Mouse (Mus musculus) MEL (cell line): Measurements from ENCODE around the gene Tbl1x. TPM values are rescaled to one million over a fixed set of nuclear protein-coding genes. Genes with fewer than 3 reads are reported as not detected.

Experiments used
- DNase-seq: peaks from one replicate; pipeline ENCODE4 v3.0.0; 2011; ENCODE audit warnings: low read depth, low spot score
- H3K27ac ChIP-seq: 2 replicates; pipeline ENCODE4 v1.5.1; 2012; ENCODE audit warnings: low read depth, mild to moderate bottlenecking, control low read depth, low read length, moderate library complexity; ENCODE audit not compliant: control insufficient read depth
- H3K27me3 ChIP-seq, 2 experiments: fragments of 150-350 bp in 1 of 2; sonication (generic) in 1 of 2; 2 replicates each; pipeline ENCODE4 v1.6.1; 2012; ENCODE audit warnings: low read length in 2 of 2, mild to moderate bottlenecking in 2 of 2, improper control_type of control experiment in 1 of 2, moderate library complexity in 1 of 2; ENCODE audit not compliant: insufficient read depth in 2 of 2, control insufficient read depth in 1 of 2
- H3K36me3 ChIP-seq, 2 experiments: 2 replicates each; pipeline ENCODE4 v1.6.1; 2012 to 2014; ENCODE audit warnings: low read length in 2 of 2, improper control_type of control experiment in 1 of 2, inconsistent platforms in 1 of 2, mild to moderate bottlenecking in 1 of 2; ENCODE audit not compliant: insufficient read depth in 2 of 2, control insufficient read depth in 1 of 2
- H3K4me1 ChIP-seq, 2 experiments: fragments of 150-350 bp in 1 of 2; sonication (generic) in 1 of 2; 2 replicates each; pipeline ENCODE4 v1.6.1; 2012; ENCODE audit warnings: low read length in 2 of 2, improper control_type of control experiment in 1 of 2, mild to moderate bottlenecking in 1 of 2; ENCODE audit not compliant: insufficient read depth in 2 of 2, control insufficient read depth in 1 of 2
- H3K4me3 ChIP-seq, 2 experiments: fragments of 150-350 bp in 1 of 2; sonication (generic) in 1 of 2; 2 replicates each; pipeline ENCODE4 v1.5.1; 2012; ENCODE audit warnings: low read depth in 2 of 2, low read length in 2 of 2, mild to moderate bottlenecking in 2 of 2, moderate library complexity in 2 of 2, control low read depth in 1 of 2, improper control_type of control experiment in 1 of 2; ENCODE audit not compliant: control insufficient read depth in 1 of 2, insufficient read depth in 1 of 2
- H3K79me2 ChIP-seq: 2 replicates; pipeline ENCODE4 v1.6.1; 2012; ENCODE audit warnings: mild to moderate bottlenecking, low read length, moderate library complexity; ENCODE audit not compliant: control insufficient read depth, poor library complexity, insufficient read depth
- H3K9ac ChIP-seq: 2 replicates; pipeline ENCODE4 v1.6.1; 2012; ENCODE audit warnings: low read depth, mild to moderate bottlenecking, control low read depth, low read length, moderate library complexity; ENCODE audit not compliant: control insufficient read depth, poor library complexity, severe bottlenecking
- H3K9me3 ChIP-seq: fragments of 150-350 bp; sonication (generic); replicated peaks from 2 replicates; pipeline ENCODE4 v1.6.1; 2012; ENCODE audit warnings: mild to moderate bottlenecking, low read length, improper control_type of control experiment, moderate library complexity; ENCODE audit not compliant: insufficient read depth
- BHLHE40 ChIP-seq: IDR thresholded peaks from 2 replicates; pipeline ENCODE4 v1.6.1; 2012; ENCODE audit warnings: low read depth, mild to moderate bottlenecking, inconsistent platforms, low read length, improper control_type of control experiment, borderline replicate concordance
- CHD1 ChIP-seq: IDR thresholded peaks from 2 replicates; pipeline ENCODE4 v1.6.1; 2012; ENCODE audit warnings: low read depth, mild to moderate bottlenecking, inconsistent platforms, low read length, improper control_type of control experiment
- CHD2 ChIP-seq: IDR thresholded peaks from 2 replicates; pipeline ENCODE4 v1.6.1; 2011; ENCODE audit warnings: low read length, improper control_type of control experiment
- CTCF ChIP-seq, 3 experiments: IDR thresholded peaks in 2 of 3; conservative IDR thresholded peaks in 1 of 3; 2 replicates each; pipeline ENCODE4 v1.5.1; 2011 to 2012; ENCODE audit warnings: low read length in 3 of 3, low read depth in 2 of 3, mild to moderate bottlenecking in 2 of 3, improper control_type of control experiment in 1 of 3, inconsistent platforms in 1 of 3, mixed read lengths in 1 of 3, moderate library complexity in 1 of 3; ENCODE audit not compliant: control insufficient read depth in 1 of 3, insufficient read depth in 1 of 3, poor library complexity in 1 of 3, severe bottlenecking in 1 of 3
- E2F4 ChIP-seq: IDR thresholded peaks from 2 replicates; pipeline ENCODE4 v1.6.1; 2011; ENCODE audit warnings: low read depth, low read length, improper control_type of control experiment, borderline replicate concordance
- ELF1 ChIP-seq: IDR thresholded peaks from 2 replicates; pipeline ENCODE4 v1.6.1; 2014; ENCODE audit warnings: low read depth, mild to moderate bottlenecking, inconsistent platforms, low read length, improper control_type of control experiment, moderate library complexity
- EP300 ChIP-seq, 2 experiments: IDR thresholded peaks; 2 replicates each; pipeline ENCODE4 v1.6.1; 2011; ENCODE audit warnings: improper control_type of control experiment in 2 of 2, low read length in 2 of 2, low read depth in 1 of 2, mild to moderate bottlenecking in 1 of 2
- ETS1 ChIP-seq: IDR thresholded peaks from 2 replicates; pipeline ENCODE4 v1.6.1; 2012; ENCODE audit warnings: low read depth, mild to moderate bottlenecking, inconsistent platforms, low read length, improper control_type of control experiment, moderate library complexity
- GABPA ChIP-seq: IDR thresholded peaks from 2 replicates; pipeline ENCODE4 v1.6.1; 2012; ENCODE audit warnings: low read depth, mild to moderate bottlenecking, inconsistent platforms, low read length, improper control_type of control experiment, moderate library complexity
- GATA1 ChIP-seq: IDR thresholded peaks from 2 replicates; pipeline ENCODE4 v1.6.1; 2011; ENCODE audit warnings: low read depth, low read length, improper control_type of control experiment
- HCFC1 ChIP-seq: IDR thresholded peaks from 2 replicates; pipeline ENCODE4 v1.6.1; 2012; ENCODE audit warnings: low read depth, mild to moderate bottlenecking, inconsistent platforms, low read length, improper control_type of control experiment, moderate library complexity
- JUND ChIP-seq: IDR thresholded peaks from 2 replicates; pipeline ENCODE4 v1.6.1; 2011; ENCODE audit warnings: low read depth, mild to moderate bottlenecking, improper control_type of control experiment, low read length
- KAT2A ChIP-seq: conservative IDR thresholded peaks from 2 replicates; pipeline ENCODE4 v1.6.1; 2012; ENCODE audit warnings: low read depth, low read length, improper control_type of control experiment, inconsistent platforms
- MAFK ChIP-seq: IDR thresholded peaks from 2 replicates; pipeline ENCODE4 v1.6.1; 2011; ENCODE audit warnings: low read depth, mild to moderate bottlenecking, low read length, improper control_type of control experiment, borderline replicate concordance
- MAX ChIP-seq: IDR thresholded peaks from 2 replicates; pipeline ENCODE4 v1.6.1; 2011; ENCODE audit warnings: low read length, improper control_type of control experiment
- MAZ ChIP-seq: IDR thresholded peaks from 2 replicates; pipeline ENCODE4 v1.6.1; 2012; ENCODE audit warnings: low read depth, mild to moderate bottlenecking, inconsistent platforms, low read length, improper control_type of control experiment
- MEF2A ChIP-seq: IDR thresholded peaks from 2 replicates; pipeline ENCODE4 v1.6.1; 2014; ENCODE audit warnings: low read depth, mild to moderate bottlenecking, inconsistent platforms, low read length, improper control_type of control experiment; ENCODE audit not compliant: poor library complexity, insufficient replicate concordance, severe bottlenecking; ENCODE audit errors: extremely low read depth
- MXI1 ChIP-seq: IDR thresholded peaks from 2 replicates; pipeline ENCODE4 v1.6.1; 2011; ENCODE audit warnings: mild to moderate bottlenecking, low read depth, low read length, improper control_type of control experiment
- MYB ChIP-seq: IDR thresholded peaks from 2 replicates; pipeline ENCODE4 v1.6.1; 2011; ENCODE audit warnings: mild to moderate bottlenecking, low read depth, low read length, improper control_type of control experiment
- MYC ChIP-seq: IDR thresholded peaks from 2 replicates; pipeline ENCODE4 v1.6.1; 2011; ENCODE audit warnings: low read depth, mild to moderate bottlenecking, low read length, improper control_type of control experiment, moderate library complexity
- NELFE ChIP-seq: IDR thresholded peaks from 2 replicates; pipeline ENCODE4 v1.6.1; 2011; ENCODE audit warnings: low read depth, low read length, improper control_type of control experiment
- NRF1 ChIP-seq: IDR thresholded peaks from 2 replicates; pipeline ENCODE4 v1.6.1; 2014; ENCODE audit warnings: low read depth, mild to moderate bottlenecking, inconsistent platforms, low read length, improper control_type of control experiment, moderate library complexity; ENCODE audit not compliant: poor library complexity, insufficient read depth, severe bottlenecking
- POLR2AphosphoS2 ChIP-seq: IDR thresholded peaks from 2 replicates; pipeline ENCODE4 v1.6.1; 2011; ENCODE audit warnings: low read length, improper control_type of control experiment
- POLR2AphosphoS5 ChIP-seq: IDR thresholded peaks from 2 replicates; pipeline ENCODE4 v1.6.1; 2012; ENCODE audit warnings: low read depth, borderline replicate concordance, mild to moderate bottlenecking, inconsistent platforms, low read length, moderate library complexity, mixed read lengths
- RAD21 ChIP-seq: IDR thresholded peaks from 2 replicates; pipeline ENCODE4 v1.6.1; 2011; ENCODE audit warnings: mild to moderate bottlenecking, low read depth, low read length, improper control_type of control experiment
- RCOR1 ChIP-seq: IDR thresholded peaks from 2 replicates; pipeline ENCODE4 v1.6.1; 2012; ENCODE audit warnings: low read depth, mild to moderate bottlenecking, inconsistent platforms, low read length, improper control_type of control experiment
- SIN3A ChIP-seq: IDR thresholded peaks from 2 replicates; pipeline ENCODE4 v1.6.1; 2012; ENCODE audit warnings: low read length, improper control_type of control experiment, inconsistent platforms
- SMC3 ChIP-seq: IDR thresholded peaks from 2 replicates; pipeline ENCODE4 v1.6.1; 2011; ENCODE audit warnings: low read depth, low read length, improper control_type of control experiment
- TAL1 ChIP-seq: IDR thresholded peaks from 2 replicates; pipeline ENCODE4 v1.6.1; 2012; ENCODE audit warnings: mild to moderate bottlenecking, inconsistent platforms, low read length, moderate library complexity, mixed read lengths
- TBP ChIP-seq: IDR thresholded peaks from 2 replicates; pipeline ENCODE4 v1.8.0; 2011; ENCODE audit warnings: low read depth, low read length, improper control_type of control experiment
- TCF12 ChIP-seq: IDR thresholded peaks from 2 replicates; pipeline ENCODE4 v1.6.1; 2014; ENCODE audit warnings: low read depth, mild to moderate bottlenecking, inconsistent platforms, low read length, improper control_type of control experiment, moderate library complexity
- UBTF ChIP-seq: IDR thresholded peaks from 2 replicates; pipeline ENCODE4 v1.6.1; 2012; ENCODE audit warnings: low read depth, mild to moderate bottlenecking, inconsistent platforms, low read length, improper control_type of control experiment, moderate library complexity, borderline replicate concordance; ENCODE audit not compliant: insufficient read depth
- USF1 ChIP-seq: IDR thresholded peaks from 2 replicates; pipeline ENCODE4 v1.6.1; 2014; ENCODE audit warnings: low read depth, mild to moderate bottlenecking, inconsistent platforms, low read length, improper control_type of control experiment, moderate library complexity
- USF2 ChIP-seq, 2 experiments: IDR thresholded peaks; 2 replicates each; pipeline ENCODE4 v1.6.1; 2011 to 2012; ENCODE audit warnings: improper control_type of control experiment in 2 of 2, low read length in 2 of 2, borderline replicate concordance in 1 of 2, inconsistent platforms in 1 of 2, low read depth in 1 of 2, mild to moderate bottlenecking in 1 of 2; ENCODE audit not compliant: insufficient read depth in 1 of 2
- ZC3H11A ChIP-seq: IDR thresholded peaks from 2 replicates; pipeline ENCODE4 v1.6.1; 2012; ENCODE audit warnings: low read depth, mild to moderate bottlenecking, inconsistent platforms, low read length, improper control_type of control experiment
- ZKSCAN1 ChIP-seq: IDR thresholded peaks from 2 replicates; pipeline ENCODE4 v1.6.1; 2012; ENCODE audit warnings: low read depth, mild to moderate bottlenecking, inconsistent platforms, low read length, improper control_type of control experiment, moderate library complexity
- ZMIZ1 ChIP-seq: IDR thresholded peaks from 2 replicates; pipeline ENCODE4 v1.6.1; 2012; ENCODE audit warnings: low read depth, mild to moderate bottlenecking, inconsistent platforms, low read length, improper control_type of control experiment, moderate library complexity
- ZNF384 ChIP-seq: IDR thresholded peaks from 2 replicates; pipeline ENCODE4 v1.6.1; 2012; ENCODE audit warnings: low read depth, mild to moderate bottlenecking, inconsistent platforms, low read length, improper control_type of control experiment
- polyA plus RNA-seq, 2 experiments: library from polyadenylated mRNA; stranded (reverse) in 1 of 2; unstranded in 1 of 2; fragments of >175 nt in 1 of 2; fragments of >200 nt in 1 of 2; gene quantifications; 2 replicates each; pipeline versions ENCODE4 v1.2.1 to v1.2.4; 2012; ENCODE audit warnings: low replicate concordance in 2 of 2, low read depth in 1 of 2; ENCODE audit not compliant: insufficient read length in 2 of 2, insufficient read depth in 1 of 2, missing spikeins in 1 of 2
- total RNA-seq: library from RNA; depleted of rRNA; stranded (reverse); fragments of 300-350 nt; gene quantifications from 2 replicates; pipeline ENCODE4 v1.2.3, GENCODE M21; 2012

The Tbl1x gene
- total and polyA plus RNA-seq, 3 experiments: 17.1 to 42.5 (median 27.6) TPM

DNA sequence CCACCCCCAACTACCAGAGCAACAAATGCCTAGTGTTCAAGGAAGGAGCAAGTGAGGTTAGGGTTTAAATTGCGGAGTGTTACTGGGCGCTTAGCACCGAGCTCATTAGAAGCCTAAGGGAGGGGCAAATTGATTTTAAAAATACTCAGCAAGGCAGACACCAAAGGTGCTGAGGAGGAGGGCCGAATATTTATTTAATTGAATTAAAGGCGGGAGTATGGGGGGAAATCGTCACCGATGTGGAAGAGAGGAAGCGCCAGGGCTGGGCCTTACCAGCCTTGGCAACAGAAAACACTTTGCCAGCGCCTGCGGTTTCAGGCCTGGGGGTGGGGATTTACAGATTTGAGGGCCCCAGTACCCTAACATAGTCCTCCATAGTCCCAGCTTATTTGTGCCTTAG is 1.0 kb upstream of the Tbl1x start:
- Histone ChIP-seq H3K4me1 (no peaks in the 10 kb centered on the region; a peak in 1 of 4 replicates), H3K9ac (peak overlapping the region; percentile 95), H3K9me3 (no peaks in the 10 kb centered on the region), H3K4me3 (peak overlapping the region; percentile 67 to 83), H3K27ac (peak overlapping the region; percentile 99), H3K79me2 (peaks cover 37% of the 10 kb centered on the region), H3K27me3 (no peaks in the 10 kb centered on the region), H3K36me3 (peaks cover 0 to 9% of the 10 kb centered on the region in 2 experiments; a peak in 2 of 4 replicates)
- peak; percentile 78 for DNase-seq
- TF ChIP-seq ZMIZ1 (no peak), HCFC1 (no peak), MAX (no peak), SIN3A (no peak), TAL1 (no peak), ZC3H11A (no peak), TCF12 (no peak), E2F4 (no peak), MYB (no peak), ZKSCAN1 (no peak), EP300 (IDR thresholded peaks at IDR 0.05; ENCODE audit: low read depth in 1 of 2, low read length in 2 of 2) (0 out of 4 replicates have a peak, but pooled peaks of 1 of the 2 experiments have one; percentile 10), SMC3 (no peak), TBP (0 out of 2 replicates have a peak, but pooled peaks have one; percentile 42), MXI1 (no peak), POLR2AphosphoS5 (no peak), GATA1 (no peak), ELF1 (no peak), BHLHE40 (no peak), GABPA (no peak), CTCF (IDR thresholded peaks at IDR 0.05 in 2 of 3, conservative IDR thresholded peaks at IDR 0.05 in 1 of 3; ENCODE audit: control insufficient read depth in 1 of 3, insufficient read depth in 1 of 3, low read depth in 2 of 3, low read length in 3 of 3, poor library complexity in 1 of 3, severe bottlenecking in 1 of 3) (no peak), CHD2 (no peak), USF1 (no peak), NRF1 (no peak), MAZ (no peak), ETS1 (peak; percentile 62), MYC (no peak), KAT2A (no peak), NELFE (no peak), CHD1 (no peak), MEF2A (no peak), UBTF (no peak), RAD21 (no peak), POLR2AphosphoS2 (no peak), JUND (no peak), USF2 (IDR thresholded peaks at IDR 0.05; ENCODE audit: borderline replicate concordance in 1 of 2, insufficient read depth in 1 of 2, low read depth in 1 of 2, low read length in 2 of 2) (no peak), ZNF384 (no peak), MAFK (no peak), RCOR1 (0 out of 2 replicates have a peak, but pooled peaks have one; percentile 13)
